Mouse (Mus musculus): ENCODE data around the gene Olfr1411. TPM values are rescaled to one million over a fixed set of nuclear protein-coding genes. Genes with fewer than 3 reads are reported as not detected.

The Olfr1411 gene
- polyA plus RNA-seq, 1 experiment from 2014 or later = not detected

DNA sequence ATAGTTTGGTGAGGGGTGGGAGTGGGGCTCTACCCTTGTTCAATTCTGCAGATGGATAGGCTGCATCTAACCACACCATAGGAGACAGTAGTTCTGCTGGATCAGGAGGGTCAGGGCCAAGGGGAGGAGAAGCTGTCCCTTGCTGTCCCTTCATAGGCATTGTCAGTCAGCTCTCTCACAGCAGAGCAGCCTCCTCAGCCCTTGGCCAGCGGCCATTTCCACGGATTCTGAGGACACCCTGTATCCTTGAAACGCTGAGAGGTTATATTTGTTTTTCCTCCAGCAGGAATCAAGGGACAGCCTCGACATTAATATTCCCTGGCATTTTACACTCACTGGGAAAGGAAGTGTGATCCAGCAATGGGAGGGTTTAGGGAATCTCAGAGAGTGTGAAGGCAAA, 24.1 kb downstream of the Olfr1411 start:
- Histone ChIP-seq H3K27ac (replicated peaks) (no peak overlapping the region), H3K27me3 (peaks cover 3% of the 10 kb centered on the region; the same call in 1 of the 2 replicates), H3K36me3 (no peaks in the 10 kb centered on the region), H3K4me1 (no peaks in the 10 kb centered on the region), H3K4me3 (replicated peaks) (no peak overlapping the region), H3K9ac (no peak overlapping the region), H3K9me3 (replicated peaks) (no peaks in the 10 kb centered on the region), H3K4me2 (replicated peaks) (no peak overlapping the region)
- 73% methylated on average over 4 of the region's 4 CpGs for WGBS
- ATAC-seq (ENCODE audit: insufficient number of reproducible peaks, low FRiP score, low TSS enrichment, low read depth) = no peak

- no peaks in the 10 kb centered on the region for H3K9me3 ChIP-seq (replicated peaks)
- no peak overlapping the region for H3K4me3 ChIP-seq (replicated peaks)
- no peaks in the 10 kb centered on the region for H3K27me3 ChIP-seq
- no peaks in the 10 kb centered on the region for H3K36me3 ChIP-seq
- no peak overlapping the region for H3K4me2 ChIP-seq (replicated peaks)
- no peak for ATAC-seq (ENCODE audit: insufficient number of reproducible peaks, low FRiP score, low TSS enrichment, low read depth)
- H3K27ac ChIP-seq (replicated peaks) = no peak overlapping the region
- no peak overlapping the region for H3K9ac ChIP-seq
- no peaks in the 10 kb centered on the region for H3K4me1 ChIP-seq
- 46% methylated on average over 4 of the region's 4 CpGs for WGBS
Observed at GRCm38 (mm10) chr1:92628227-92628626, 34.0 kb downstream of the Olfr1411 start.

GRCm38 (mm10) chr1:92632196-92632595, 38.0 kb downstream of the Olfr1411 start:
- Histone ChIP-seq H3K27ac (replicated peaks) (no peak overlapping the region), H3K4me3 (replicated peaks) (no peak overlapping the region), H3K27me3 (no peaks in the 10 kb centered on the region), H3K4me2 (replicated peaks) (no peak overlapping the region), H3K9me3 (replicated peaks) (no peaks in the 10 kb centered on the region), H3K9ac (no peak overlapping the region), H3K4me1 (no peaks in the 10 kb centered on the region), H3K36me3 (peaks cover 13% of the 10 kb centered on the region)
- no peak for ATAC-seq (ENCODE audit: insufficient number of reproducible peaks, low FRiP score, low TSS enrichment, low read depth)
- 65% methylated on average over 5 of the region's 5 CpGs for WGBS

GRCm38 (mm10) chr1:92632948-92633347, 38.7 kb downstream of the Olfr1411 start:
- ATAC-seq (ENCODE audit: insufficient number of reproducible peaks, low FRiP score, low TSS enrichment, low read depth) = no peak

DNA sequence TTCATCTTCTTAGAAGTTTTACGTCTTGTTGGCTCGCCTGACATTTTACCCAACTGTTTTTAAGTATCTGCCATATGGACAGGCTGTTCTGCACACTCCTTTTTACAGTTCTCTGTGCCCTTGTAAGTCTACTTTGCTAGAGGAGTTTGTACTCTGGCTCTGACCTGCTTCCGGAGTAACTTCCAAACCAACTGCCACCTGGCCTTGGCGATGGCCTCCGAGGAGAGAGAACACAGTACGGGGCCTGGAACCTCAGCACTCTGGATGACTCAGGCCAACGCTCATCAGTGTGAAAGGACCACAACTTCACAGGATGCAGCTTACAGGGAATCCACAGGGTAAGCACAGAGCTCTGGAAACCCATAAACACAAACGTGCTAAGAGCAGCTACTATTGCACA, 39.5 kb downstream of the Olfr1411 start:
- Histone ChIP-seq H3K27me3 (no peaks in the 10 kb centered on the region), H3K4me1 (no peaks in the 10 kb centered on the region), H3K4me3 (replicated peaks) (no peak overlapping the region), H3K36me3 (peaks cover 28% of the 10 kb centered on the region), H3K9me3 (replicated peaks) (no peaks in the 10 kb centered on the region), H3K27ac (replicated peaks) (no peak overlapping the region), H3K4me2 (replicated peaks) (no peak overlapping the region), H3K9ac (no peak overlapping the region)
- ATAC-seq (ENCODE audit: insufficient number of reproducible peaks, low FRiP score, low TSS enrichment, low read depth) = no peak
- WGBS = 80% methylated on average over 8 of the region's 8 CpGs

More at GRCm38 (mm10) chr1:92632948-92633347, 38.7 kb downstream of the Olfr1411 start:
- no peak overlapping the region for H3K4me3 ChIP-seq (replicated peaks)
- H3K9me3 ChIP-seq (replicated peaks) = no peaks in the 10 kb centered on the region
- no peaks in the 10 kb centered on the region for H3K4me1 ChIP-seq
- 73% methylated on average over 6 of the region's 6 CpGs for WGBS
- no peak overlapping the region for H3K27ac ChIP-seq (replicated peaks)
- H3K4me2 ChIP-seq (replicated peaks) = no peak overlapping the region
- H3K36me3 ChIP-seq = peaks cover 20% of the 10 kb centered on the region
- H3K27me3 ChIP-seq = no peaks in the 10 kb centered on the region
- no peak overlapping the region for H3K9ac ChIP-seq

- 51% methylated on average over 1 of the region's 1 CpGs for WGBS
- H3K27me3 ChIP-seq = no peaks in the 10 kb centered on the region
- no peak overlapping the region for H3K4me3 ChIP-seq (replicated peaks)
- H3K4me2 ChIP-seq (replicated peaks) = no peak overlapping the region
- H3K27ac ChIP-seq (replicated peaks) = no peak overlapping the region
- no peaks in the 10 kb centered on the region for H3K9me3 ChIP-seq (replicated peaks)
- ATAC-seq (ENCODE audit: insufficient number of reproducible peaks, low FRiP score, low TSS enrichment, low read depth) = no peak
- no peaks in the 10 kb centered on the region for H3K4me1 ChIP-seq
- no peak overlapping the region for H3K9ac ChIP-seq
- peaks cover 34% of the 10 kb centered on the region for H3K36me3 ChIP-seq
Observed at GRCm38 (mm10) chr1:92634569-92634968, 40.4 kb downstream of the Olfr1411 start.

- 53% methylated on average over 4 of the region's 4 CpGs for WGBS
- Histone ChIP-seq H3K4me1 (peaks cover 4% of the 10 kb centered on the region), H3K4me2 (replicated peaks) (no peak overlapping the region), H3K9me3 (replicated peaks) (no peaks in the 10 kb centered on the region), H3K27me3 (no peaks in the 10 kb centered on the region), H3K9ac (no peak overlapping the region), H3K4me3 (replicated peaks) (no peak overlapping the region), H3K27ac (replicated peaks) (no peak overlapping the region), H3K36me3 (peaks cover 37% of the 10 kb centered on the region)
- ATAC-seq (ENCODE audit: insufficient number of reproducible peaks, low FRiP score, low TSS enrichment, low read depth) = peak; percentile 51; the same call in 1 of the 2 replicates
Observed at GRCm38 (mm10) chr1:92634976-92635599, 40.9 kb downstream of the Olfr1411 start.

GRCm38 (mm10) chr1:92636015-92636414, 41.8 kb downstream of the Olfr1411 start:
- ATAC-seq (ENCODE audit: insufficient number of reproducible peaks, low FRiP score, low TSS enrichment, low read depth) = no peak
- WGBS = 85% methylated on average over 8 of the region's 8 CpGs
- no peak overlapping the region for H3K9ac ChIP-seq
- H3K36me3 ChIP-seq = peaks cover 37% of the 10 kb centered on the region
- no peaks in the 10 kb centered on the region for H3K27me3 ChIP-seq
- no peaks in the 10 kb centered on the region for H3K9me3 ChIP-seq (replicated peaks)
- H3K4me3 ChIP-seq (replicated peaks) = no peak overlapping the region
- H3K4me2 ChIP-seq (replicated peaks) = no peak overlapping the region
- H3K27ac ChIP-seq (replicated peaks) = no peak overlapping the region
- peaks cover 13% of the 10 kb centered on the region for H3K4me1 ChIP-seq

GRCm38 (mm10) chr1:92636676-92637075, 42.5 kb downstream of the Olfr1411 start:
- ATAC-seq (ENCODE audit: insufficient number of reproducible peaks, low FRiP score, low TSS enrichment, low read depth) = no peak

GRCm38 (mm10) chr1:92637501-92638172, 43.4 kb downstream of the Olfr1411 start:
- no peaks in the 10 kb centered on the region for H3K27me3 ChIP-seq
- ATAC-seq (ENCODE audit: insufficient number of reproducible peaks, low FRiP score, low TSS enrichment, low read depth) = no peak
- H3K4me3 ChIP-seq (replicated peaks) = no peak overlapping the region
- H3K9me3 ChIP-seq (replicated peaks) = no peaks in the 10 kb centered on the region
- H3K36me3 ChIP-seq = peaks cover 37% of the 10 kb centered on the region
- 88% methylated on average over 15 of the region's 15 CpGs for WGBS
- H3K4me1 ChIP-seq = peaks cover 22% of the 10 kb centered on the region
- no peak overlapping the region for H3K4me2 ChIP-seq (replicated peaks)
- no peak overlapping the region for H3K27ac ChIP-seq (replicated peaks)
- no peak overlapping the region for H3K9ac ChIP-seq

More at GRCm38 (mm10) chr1:92636676-92637075, 42.5 kb downstream of the Olfr1411 start:
- Histone ChIP-seq H3K9me3 (replicated peaks) (no peaks in the 10 kb centered on the region), H3K4me1 (peaks cover 15% of the 10 kb centered on the region), H3K4me2 (replicated peaks) (no peak overlapping the region), H3K27me3 (no peaks in the 10 kb centered on the region), H3K9ac (no peak overlapping the region), H3K4me3 (replicated peaks) (no peak overlapping the region), H3K27ac (replicated peaks) (no peak overlapping the region), H3K36me3 (peaks cover 37% of the 10 kb centered on the region)
- WGBS = 89% methylated on average over 11 of the region's 11 CpGs

GRCm38 (mm10) chr1:92638181-92638580, 44.0 kb downstream of the Olfr1411 start:
- Histone ChIP-seq H3K4me1 (peaks cover 22% of the 10 kb centered on the region), H3K4me3 (replicated peaks) (no peak overlapping the region), H3K9me3 (replicated peaks) (no peaks in the 10 kb centered on the region), H3K9ac (no peak overlapping the region), H3K36me3 (peaks cover 37% of the 10 kb centered on the region), H3K4me2 (replicated peaks) (no peak overlapping the region), H3K27ac (replicated peaks) (no peak overlapping the region), H3K27me3 (no peaks in the 10 kb centered on the region)
- WGBS = 93% methylated on average over 3 of the region's 3 CpGs
- no peak for ATAC-seq (ENCODE audit: insufficient number of reproducible peaks, low FRiP score, low TSS enrichment, low read depth)

GRCm38 (mm10) chr1:92638736-92639135, 44.5 kb downstream of the Olfr1411 start:
- 91% methylated on average over 4 of the region's 4 CpGs for WGBS
- H3K27ac ChIP-seq (replicated peaks) = no peak overlapping the region
- no peak overlapping the region for H3K4me2 ChIP-seq (replicated peaks)
- H3K4me3 ChIP-seq (replicated peaks) = no peak overlapping the region
- H3K9ac ChIP-seq = no peak overlapping the region
- no peaks in the 10 kb centered on the region for H3K27me3 ChIP-seq
- H3K36me3 ChIP-seq = peaks cover 37% of the 10 kb centered on the region
- no peak for ATAC-seq (ENCODE audit: insufficient number of reproducible peaks, low FRiP score, low TSS enrichment, low read depth)
- no peaks in the 10 kb centered on the region for H3K9me3 ChIP-seq (replicated peaks)
- H3K4me1 ChIP-seq = peaks cover 22% of the 10 kb centered on the region

All from embryonic facial prominence, embryonic 15.5 days (tissue).